Mouse (Mus musculus) right cerebral cortex, adult 2 months (tissue): ENCODE measurements around the gene Zfp109.

ENCODE experiments used
- DNase-seq, 2 experiments: peaks; one replicate each; pipeline ENCODE4 v3.0.0; 2021 to 2022; ENCODE audit warnings: low spot score in 2 of 2

Gene Zfp109

DNA sequence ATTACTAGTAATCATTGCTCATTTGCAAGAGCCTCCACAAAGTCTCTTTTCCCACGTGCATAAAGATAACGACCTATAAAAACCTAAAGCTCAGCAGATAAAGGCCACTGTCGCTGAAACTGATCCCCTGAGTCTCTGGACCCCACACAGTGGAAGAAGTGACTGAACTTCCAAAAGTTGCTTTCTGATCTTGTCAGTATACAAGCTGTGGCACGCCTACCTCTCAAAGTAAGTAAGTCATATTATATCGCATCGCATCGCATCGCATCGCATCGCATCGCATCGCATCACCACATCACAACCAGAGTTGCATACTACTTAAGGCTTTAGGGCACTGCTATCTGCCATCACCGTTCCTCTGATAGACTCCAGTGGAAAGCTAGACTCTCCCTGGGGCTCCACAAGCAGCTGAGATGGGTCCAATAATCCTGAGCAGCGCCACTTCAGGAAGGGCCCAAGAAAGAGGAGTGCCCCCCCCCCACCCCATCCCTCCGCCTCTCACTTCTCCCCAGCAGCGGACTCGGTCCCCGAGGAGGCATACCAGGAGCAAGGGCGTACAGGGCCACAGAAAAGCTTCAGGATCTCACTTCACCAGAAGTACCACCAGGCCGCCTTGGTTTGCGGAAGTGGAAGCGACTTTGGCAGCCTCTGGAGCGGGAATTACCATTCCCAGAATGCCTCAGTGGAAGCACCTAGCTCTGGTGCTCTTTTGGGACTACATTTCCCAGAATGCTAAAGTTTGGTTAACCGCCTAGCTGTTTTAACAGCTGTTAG, 29.7 kb downstream of the Zfp109 start:
- peak; percentile 76 to 80 for DNase-seq

DNA sequence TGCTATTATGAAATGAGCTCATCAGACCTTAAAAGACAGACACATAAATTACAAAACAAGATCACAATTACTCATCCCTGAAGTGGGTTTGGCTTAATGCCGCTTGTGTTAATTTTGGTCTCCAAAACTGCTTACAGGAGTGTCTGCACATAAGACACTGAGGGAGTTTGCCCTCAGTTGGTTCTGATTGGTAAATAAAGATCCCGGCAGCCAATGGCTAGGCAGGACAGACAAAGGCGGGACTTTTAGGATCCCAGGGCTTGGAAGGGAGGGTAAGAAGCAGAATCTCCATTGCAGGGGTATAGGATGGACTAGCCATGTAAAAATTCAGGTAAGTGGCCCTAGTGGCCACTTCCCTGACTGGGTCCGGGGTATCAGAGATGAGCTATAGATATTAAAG, 40.4 kb downstream of the Zfp109 start:
- no peak for DNase-seq

DNA sequence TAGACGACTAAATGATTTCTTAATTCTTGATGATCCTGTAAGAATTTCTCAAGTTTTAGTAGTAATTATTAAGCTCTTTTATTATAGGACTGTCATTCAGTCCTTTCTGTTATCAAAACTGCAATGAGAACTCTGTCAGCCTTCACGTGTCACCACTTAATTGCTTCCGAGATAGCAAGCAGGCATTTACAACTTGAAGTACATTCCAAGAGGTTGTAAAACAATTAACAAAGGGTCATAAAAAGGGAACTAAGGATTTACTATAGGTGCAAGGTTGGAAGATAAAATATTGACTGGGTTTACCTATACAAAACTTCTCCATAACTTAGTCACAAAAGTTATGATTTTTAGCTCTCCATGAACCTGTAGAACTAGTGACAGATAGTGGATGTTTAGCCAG, 44.2 kb downstream of the Zfp109 start:
- DNase-seq = no peak

DNA sequence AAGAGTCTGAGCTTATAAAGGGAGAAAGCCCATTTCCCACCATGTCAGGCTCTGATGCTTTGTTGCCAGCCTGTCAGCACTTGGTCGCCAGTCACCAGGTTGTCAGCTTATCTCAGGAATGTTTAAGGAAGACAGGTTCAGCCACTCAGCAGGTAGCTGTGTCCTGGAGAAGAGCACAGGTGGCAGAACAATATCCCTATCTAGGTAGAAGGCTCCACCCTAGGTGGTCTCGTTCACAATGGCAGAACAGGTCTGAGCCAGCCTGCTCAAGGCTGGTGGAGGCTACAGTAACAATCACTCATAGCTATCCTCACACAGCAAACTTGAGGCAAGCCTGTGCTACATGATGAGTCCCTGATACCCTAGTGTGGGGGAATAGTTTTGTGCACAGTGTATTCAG, 46.0 kb downstream of the Zfp109 start:
- no peak for DNase-seq

DNA sequence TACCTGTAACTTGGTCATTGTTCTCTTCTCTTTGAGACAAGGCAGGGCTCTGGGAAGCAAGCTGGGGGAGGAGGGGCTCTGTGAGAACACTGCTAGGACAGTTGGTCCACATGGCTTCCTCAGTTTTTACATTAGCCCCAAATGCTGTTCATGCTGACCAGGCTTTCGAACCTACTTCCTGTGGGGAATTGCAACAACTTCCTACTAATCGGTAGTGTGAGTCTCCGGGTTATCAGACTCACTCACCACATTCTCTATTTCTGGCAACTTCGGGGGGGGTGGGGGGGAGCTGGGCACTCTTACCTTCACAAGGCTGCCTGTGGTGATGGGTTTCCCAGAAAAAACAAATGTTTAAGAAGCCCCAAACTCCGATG, 47.8 kb downstream of the Zfp109 start:
- DNase-seq = no peak

DNA sequence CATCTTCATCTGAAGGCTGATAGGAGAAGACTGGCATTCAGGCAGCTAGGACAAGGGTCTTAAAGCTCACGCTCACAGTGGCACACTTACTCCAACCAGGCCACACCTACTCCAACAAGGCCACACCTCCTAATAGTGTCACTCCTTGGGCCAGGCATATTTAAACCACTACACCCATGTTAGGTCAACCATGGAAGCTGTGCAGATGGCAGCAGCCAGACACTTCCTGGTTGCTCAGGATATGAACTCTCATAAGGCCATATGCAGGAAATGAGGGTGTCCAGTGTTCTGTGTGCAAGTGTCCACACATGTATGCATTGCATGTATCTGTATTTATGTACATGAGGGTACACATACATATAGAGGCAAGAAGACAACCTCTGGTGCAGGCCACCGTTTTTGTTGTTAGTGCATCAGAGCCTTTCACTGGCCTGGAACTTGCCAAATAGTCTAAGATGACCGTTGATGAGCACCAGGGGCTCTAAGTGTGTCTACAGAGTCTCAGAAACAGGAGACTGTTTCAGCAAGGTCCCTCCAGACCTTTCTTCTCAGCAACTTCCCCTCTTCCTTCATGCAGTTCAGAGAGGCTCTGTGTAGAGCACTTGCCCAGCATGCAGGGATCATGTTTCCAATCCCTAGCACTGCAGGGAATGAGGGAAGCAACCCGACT, 48.3 kb downstream of the Zfp109 start:
- no peak for DNase-seq

DNA sequence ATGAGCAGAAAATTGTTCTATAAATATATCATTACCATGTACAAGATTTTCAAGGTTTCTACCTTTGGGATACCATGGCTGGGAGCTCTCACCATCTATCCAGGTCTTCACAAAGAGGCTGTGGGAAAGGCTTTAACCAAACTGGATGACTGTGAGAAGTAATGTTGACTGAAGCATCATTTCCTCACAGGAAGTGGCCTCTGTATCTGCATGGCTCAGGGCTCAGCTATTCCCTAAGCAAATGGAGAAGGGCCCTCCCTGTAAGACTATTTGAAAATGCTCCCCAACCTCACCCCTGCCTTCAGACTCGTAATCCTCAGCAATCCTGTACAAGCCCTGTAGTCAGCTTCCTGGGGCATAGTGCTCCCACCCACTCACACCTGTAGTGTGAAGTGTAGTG, 49.7 kb downstream of the Zfp109 start:
- no peak for DNase-seq
